Mouse (Mus musculus) layer of hippocampus, adult 2 months (tissue): ENCODE measurements around the gene Iqcn. TPM values are rescaled to one million over a fixed set of nuclear protein-coding genes. Genes with fewer than 3 reads are reported as not detected.

ENCODE experiments used
- DNase-seq, 2 experiments: peaks; one replicate each; pipeline ENCODE4 v3.0.0; 2022; ENCODE audit warnings: low spot score in 2 of 2
- H3K27ac ChIP-seq: fragments of 200-600 bp; 2 replicates; pipeline ENCODE4 v1.8.1; 2022
- H3K4me3 ChIP-seq: fragments of 200-600 bp; 2 replicates; pipeline ENCODE4 v1.8.1; 2022; ENCODE audit warnings: mild to moderate bottlenecking
- CTCF ChIP-seq: fragments of 200-600 bp; conservative IDR thresholded peaks from 2 replicates; pipeline ENCODE4 v1.8.1; 2022; ENCODE audit warnings: antibody characterized with exemption, mild to moderate bottlenecking, moderate library complexity
- total RNA-seq, 2 experiments: library from RNA; stranded (reverse); gene quantifications; 2 replicates each; pipeline ENCODE4 v1.2.3; 2021

Gene Iqcn
- total RNA-seq, 2 experiments from 2014 or later, result 0.07 to 0.08 TPM

DNA sequence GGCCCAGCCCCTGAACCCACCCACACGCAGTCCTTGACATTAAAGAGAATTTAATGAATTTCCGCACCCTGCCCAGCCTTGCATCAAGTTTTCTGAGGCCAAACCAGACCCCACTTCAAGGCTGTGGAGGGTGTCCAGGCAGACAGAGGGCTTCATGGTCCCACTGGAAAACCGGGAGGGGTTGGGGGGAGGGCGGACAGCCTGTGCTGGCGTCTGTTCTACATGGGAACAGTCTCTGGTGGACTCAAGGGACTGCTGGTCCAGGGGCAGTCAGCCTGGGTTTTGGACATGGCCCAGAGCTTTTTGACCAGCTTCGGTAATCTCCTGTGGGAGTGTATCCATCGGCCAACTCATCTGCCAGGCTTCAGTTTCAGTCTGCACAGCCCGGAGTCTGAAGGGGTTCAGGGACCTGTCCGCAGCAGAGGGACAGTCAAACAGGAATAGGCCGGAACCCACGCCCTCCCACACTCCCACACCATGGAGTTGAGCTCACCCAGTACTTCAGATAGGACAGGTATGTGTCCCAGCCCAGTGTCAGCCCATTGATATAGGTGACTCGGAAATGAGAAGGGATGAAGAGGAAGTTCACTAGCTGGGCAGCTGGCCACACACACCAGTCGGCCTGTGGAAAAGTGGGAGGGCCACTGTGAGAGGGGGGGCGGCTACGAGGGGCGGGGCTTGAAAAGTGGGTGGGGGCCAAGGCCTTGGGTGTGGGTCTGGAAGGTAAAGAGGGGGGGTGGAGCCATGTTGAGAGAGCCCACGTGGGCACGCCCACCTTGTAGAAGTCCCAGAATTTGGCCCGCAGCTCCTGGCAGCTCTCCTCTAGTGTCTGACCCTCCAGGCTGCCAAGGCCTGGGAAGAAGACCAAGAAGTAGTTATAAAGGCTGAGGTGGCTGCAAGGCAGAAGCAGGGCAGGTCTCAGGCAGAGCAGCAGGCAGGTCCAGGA, 55.6 kb downstream of the Iqcn start:
- TF ChIP-seq CTCF, result no peak
- peak overlapping the region; percentile 94; the same call in 1 of the 2 replicates for H3K27ac ChIP-seq
- H3K4me3 ChIP-seq, result peak overlapping the region; percentile 92
- DNase-seq, result peak in 1 of 2 experiments; percentile 39

DNA sequence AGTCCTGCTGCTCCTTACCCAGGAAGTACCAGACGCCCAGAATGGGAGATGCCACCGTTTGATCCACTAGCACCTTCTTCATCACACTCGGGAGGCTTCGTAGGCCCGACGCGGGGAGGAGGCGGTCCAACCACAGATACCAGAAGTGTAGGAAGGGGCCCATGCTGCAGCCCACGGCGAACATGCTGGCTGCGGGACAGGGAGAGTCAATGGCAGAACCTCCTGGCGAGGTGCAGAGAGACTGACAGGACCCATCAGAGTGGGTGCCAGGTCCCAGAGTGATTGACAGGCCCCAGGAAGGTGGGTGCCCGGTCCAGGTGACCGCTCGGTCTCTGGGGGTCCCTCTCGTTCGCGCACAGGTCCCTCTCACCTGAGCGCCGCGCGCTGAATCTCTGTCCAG, 57.1 kb downstream of the Iqcn start:
- peak overlapping the region; percentile 92 for H3K4me3 ChIP-seq
- TF ChIP-seq CTCF, result no peak
- peak overlapping the region; percentile 94 for H3K27ac ChIP-seq
- DNase-seq, result peak in 1 of 2 experiments; percentile 39

DNA sequence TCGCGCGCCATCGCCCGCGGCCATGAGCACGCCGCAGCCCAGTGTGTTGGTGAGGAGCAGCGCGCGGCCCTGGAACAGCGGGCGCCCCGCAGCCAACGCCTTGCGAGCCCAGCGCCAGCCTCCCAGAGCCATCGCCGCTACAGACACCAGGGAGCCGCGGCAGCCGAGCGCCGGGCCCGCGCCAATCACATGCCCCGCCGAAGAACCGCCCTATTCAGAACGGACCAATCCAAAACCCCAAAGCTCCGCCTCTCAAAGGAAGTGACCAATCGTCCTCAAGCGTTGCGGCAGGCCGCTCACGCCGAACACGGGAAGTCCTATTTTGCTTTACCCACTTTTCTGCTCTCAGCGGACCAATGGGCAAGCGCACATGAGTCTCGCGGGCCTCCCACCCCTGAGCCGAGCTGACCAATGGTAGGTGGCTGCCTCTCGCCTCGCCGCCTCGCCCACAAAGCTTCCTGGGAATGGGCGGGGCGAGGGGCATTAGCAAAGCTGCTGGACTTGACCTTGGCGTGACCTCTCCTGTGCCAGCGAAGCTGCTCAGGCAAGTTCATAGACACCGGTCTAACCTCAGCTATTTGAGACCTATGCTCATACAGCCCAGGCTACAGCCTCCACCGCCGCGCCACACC, 57.6 kb downstream of the Iqcn start, which contains the start of gene Mpv17l2:
Mpv17l2 (minus strand) TSS at position 172 of the 632 bp plus-strand sequence.
- Histone ChIP-seq H3K27ac (peak within 1 kb of the TSS; percentile 94), H3K4me3 (peak within 1 kb of the TSS; percentile 92)
- TF ChIP-seq CTCF, result no peak
- peak; percentile 95 to 99 for DNase-seq

- no peak overlapping the region for H3K4me3 ChIP-seq
- TF ChIP-seq CTCF, result no peak
- H3K27ac ChIP-seq, result no peak overlapping the region
- no peak for DNase-seq
These were observed 58.9 kb downstream of the Iqcn start for GRCm38 (mm10) chr8:70762118-70762517.

DNA sequence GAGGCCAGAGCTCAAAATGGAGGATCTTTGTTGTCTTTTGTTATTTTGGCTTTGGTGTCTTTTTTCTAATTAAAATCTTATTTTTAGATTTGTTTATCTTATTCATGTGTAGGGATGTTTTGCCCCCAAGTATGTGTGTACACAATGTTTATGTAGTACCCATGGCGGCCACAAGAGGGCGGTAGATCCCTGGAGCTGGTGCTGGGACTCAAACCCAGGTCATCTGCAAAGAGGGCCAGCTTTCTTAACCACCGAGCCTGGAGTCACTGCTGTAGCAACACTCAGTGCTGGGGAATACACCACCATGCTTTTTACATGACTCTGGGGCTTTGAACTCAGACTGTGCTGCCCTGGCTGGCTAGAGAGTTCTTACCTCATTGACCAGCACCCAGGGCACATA, 60.1 kb downstream of the Iqcn start:
- no peak overlapping the region for H3K27ac ChIP-seq
- H3K4me3 ChIP-seq, result no peak overlapping the region
- TF ChIP-seq CTCF, result peak; percentile 90
- DNase-seq, result peak in 1 of 2 experiments; percentile 62

DNA sequence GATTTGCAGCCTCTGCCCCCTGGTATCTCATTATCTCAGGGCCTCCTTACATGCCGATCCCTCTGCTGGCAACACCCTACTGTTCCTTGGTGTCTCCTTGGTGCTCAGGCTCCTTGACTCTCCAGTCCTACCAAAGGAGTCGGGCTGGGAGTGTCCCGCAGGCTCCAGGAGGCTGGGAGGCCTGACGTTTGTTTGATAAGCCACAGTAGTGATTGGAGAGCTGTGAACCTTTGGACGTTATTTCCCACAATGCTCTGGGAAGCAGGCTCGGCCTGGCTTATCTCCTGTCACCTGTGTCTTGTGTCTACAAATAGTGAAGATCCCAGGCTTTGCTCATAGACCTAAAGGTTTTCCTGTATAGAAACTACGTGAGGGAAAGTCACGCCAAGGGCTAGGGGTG, 60.8 kb downstream of the Iqcn start:
- Histone ChIP-seq H3K4me3 (no peak overlapping the region), H3K27ac (no peak overlapping the region)
- no peak for TF ChIP-seq CTCF
- DNase-seq, result no peak

DNA sequence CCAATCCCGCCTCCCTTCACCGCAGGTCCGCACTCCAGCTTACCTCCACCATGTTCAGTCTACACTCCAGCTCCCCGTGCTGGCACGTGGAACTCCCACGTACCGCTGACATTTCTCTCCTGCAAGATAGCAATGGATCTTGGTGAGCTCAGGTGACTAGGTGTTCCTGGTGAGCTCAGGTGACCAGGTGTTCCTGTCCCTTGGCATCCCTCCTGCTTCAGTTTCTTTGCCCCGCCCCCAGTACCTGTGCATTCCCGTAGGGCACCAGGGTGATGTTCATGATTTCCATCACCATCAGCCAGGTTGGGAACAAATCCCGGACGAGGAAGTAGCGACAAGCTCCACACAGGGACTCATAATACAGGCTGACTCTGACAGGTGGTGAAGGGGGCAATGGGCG, 61.4 kb downstream of the Iqcn start:
- no peak overlapping the region for H3K4me3 ChIP-seq
- H3K27ac ChIP-seq, result no peak overlapping the region
- DNase-seq, result no peak
- TF ChIP-seq CTCF, result no peak

DNA sequence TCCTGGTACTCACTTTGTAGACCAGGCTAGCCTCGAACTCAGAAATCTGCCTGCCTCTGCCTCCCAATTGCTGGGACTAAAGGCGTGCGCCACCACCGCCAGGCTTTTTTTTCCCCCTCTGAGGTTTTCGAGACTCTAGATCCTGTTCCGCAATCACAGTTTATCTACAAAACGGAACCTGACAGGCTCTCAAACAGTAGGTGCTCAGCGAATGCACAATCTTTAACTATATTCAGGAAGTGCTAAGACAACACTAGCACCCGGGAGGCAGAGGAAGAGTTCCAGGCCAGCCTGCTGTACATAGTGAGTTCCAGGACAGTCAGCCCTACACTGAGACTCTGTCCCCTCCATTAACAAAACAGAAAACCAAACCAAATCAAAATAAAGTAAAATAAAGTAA, 62.1 kb downstream of the Iqcn start:
- no peak for TF ChIP-seq CTCF
- H3K4me3 ChIP-seq, result peak overlapping the region; percentile 47; the same call in 1 of the 2 replicates
- H3K27ac ChIP-seq, result peak overlapping the region; percentile 23; the same call in 1 of the 2 replicates
- DNase-seq, result no peak

- Histone ChIP-seq H3K27ac (peak overlapping the region; percentile 23; the same call in 1 of the 2 replicates), H3K4me3 (peak overlapping the region; percentile 47)
- no peak for TF ChIP-seq CTCF
- no peak for DNase-seq
These were observed 62.7 kb downstream of the Iqcn start for GRCm38 (mm10) chr8:70765838-70766570.

DNA sequence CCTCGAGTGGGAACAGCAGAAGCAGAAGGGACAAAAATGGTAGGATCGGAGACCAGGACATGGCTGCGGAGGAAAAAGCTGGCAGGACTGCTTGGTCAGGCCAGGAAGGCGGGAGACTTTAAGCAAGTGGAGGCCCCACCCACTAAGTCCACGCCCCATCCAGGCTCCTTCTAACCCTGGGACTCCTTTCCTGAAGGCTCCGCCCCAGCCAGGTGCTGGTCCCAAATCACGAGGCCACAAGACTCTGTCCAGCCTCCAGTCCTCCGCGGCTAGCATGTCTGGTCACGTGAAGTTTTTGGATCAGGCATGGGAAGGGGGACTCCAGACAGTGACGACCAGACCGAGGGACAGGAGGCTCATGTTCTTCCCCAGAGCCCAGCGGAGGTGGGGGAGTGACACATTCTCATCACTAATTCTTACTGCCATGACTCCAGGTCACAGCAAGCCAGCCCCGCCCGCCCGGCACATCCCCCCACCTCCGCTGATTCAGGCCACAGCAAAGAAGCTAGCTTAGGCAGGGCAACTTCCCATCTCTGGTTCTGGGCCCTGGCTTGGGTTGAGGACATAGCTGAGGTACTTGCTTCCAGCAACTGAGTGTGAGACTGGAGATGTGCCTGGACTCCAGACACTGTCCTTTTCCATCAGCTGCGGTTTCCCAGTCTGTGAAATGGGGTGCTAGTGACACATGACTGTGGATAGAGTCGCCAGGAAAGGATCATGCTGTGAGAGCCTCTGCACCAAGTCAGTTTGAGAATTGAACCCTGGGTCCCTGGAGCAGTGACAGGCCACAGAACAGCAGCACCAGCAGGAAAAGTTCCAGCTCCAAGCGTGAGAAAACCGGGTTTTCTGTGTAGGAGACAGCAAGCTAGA, 63.5 kb downstream of the Iqcn start:
- TF ChIP-seq CTCF, result no peak
- H3K4me3 ChIP-seq, result peak overlapping the region; percentile 47

More for the DNA sequence above, 63.5 kb downstream of the Iqcn start:
- H3K27ac ChIP-seq, result peak overlapping the region; percentile 23; the same call in 1 of the 2 replicates
- no peak for DNase-seq

Other genes with a start within 250 kb of the Iqcn start
- gene Klhl26, start 226.5 kb upstream of the Iqcn start, total RNA-seq, result 10 to 100 TPM; 56.8 to 60.2 TPM
- gene Tmem59l, start 216.1 kb upstream of the Iqcn start, total RNA-seq, result 100 to 1,000 TPM; 321 to 339 TPM
- 10 to 100 TPM; 44.5 to 47.1 TPM for gene Crlf1, start 210.3 kb upstream of the Iqcn start, total RNA-seq
- gene Rex1bd, start 196.7 kb upstream of the Iqcn start, total RNA-seq, result 10 to 100 TPM; 93.9 to 98.1 TPM
- gene Uba52, start 192.7 kb upstream of the Iqcn start, total RNA-seq, result 1,000 to 10,000 TPM in 1 of 2 experiments, 100 to 1,000 TPM in 1; 970 to 1,000 TPM
- gene Fkbp8, start 175.7 kb upstream of the Iqcn start, total RNA-seq, result 100 to 1,000 TPM; 447 to 453 TPM
- gene Kxd1, start 175.5 kb upstream of the Iqcn start, total RNA-seq, result 10 to 100 TPM; 37.2 to 40.7 TPM
- 10 to 100 TPM; 20.5 to 24.4 TPM for gene Ell, start 164.0 kb upstream of the Iqcn start, total RNA-seq
- 10 to 100 TPM; 41.4 to 46.4 TPM for gene Isyna1, start 109.1 kb upstream of the Iqcn start, total RNA-seq
- gene Ssbp4, start 94.6 kb upstream of the Iqcn start, total RNA-seq, result 100 to 1,000 TPM; 274 to 297 TPM
- gene Lrrc25, start 87.3 kb upstream of the Iqcn start, total RNA-seq, result under 1 TPM; 0.54 to 0.97 TPM
- under 1 TPM in 1 of 2 experiments, not detected in 1; 0.25 TPM for gene Gdf15, start 71.0 kb upstream of the Iqcn start, total RNA-seq
- gene Pgpep1, start 43.1 kb upstream of the Iqcn start, total RNA-seq, result 10 to 100 TPM; 25.4 to 29.1 TPM
- gene Lsm4, start 30.2 kb upstream of the Iqcn start, total RNA-seq, result 10 to 100 TPM; 58.2 to 61.8 TPM
- 100 to 1,000 TPM; 165 to 181 TPM for gene Jund, start 4.5 kb upstream of the Iqcn start, total RNA-seq
- gene Gm3336, start 15.1 kb downstream of the Iqcn start, total RNA-seq, result not detected
- gene Pde4c, start 20.3 kb downstream of the Iqcn start, total RNA-seq, result 1 to 10 TPM; 1.4 to 1.5 TPM
- 100 to 1,000 TPM; 775 to 798 TPM for gene Rab3a, start 51.2 kb downstream of the Iqcn start, total RNA-seq
- 10 to 100 TPM; 36.5 to 42.7 TPM for gene Mpv17l2, start 57.5 kb downstream of the Iqcn start, total RNA-seq
- gene Pik3r2, start 73.3 kb downstream of the Iqcn start, total RNA-seq, result 100 to 1,000 TPM; 160 to 169 TPM
- 100 to 1,000 TPM; 468 to 473 TPM for gene Mast3, start 101.6 kb downstream of the Iqcn start, total RNA-seq
- 1 to 10 TPM in 1 of 2 experiments, under 1 TPM in 1; 0.61 to 1.1 TPM for gene Il12rb1, start 105.0 kb downstream of the Iqcn start, total RNA-seq
- gene Arrdc2, start 136.3 kb downstream of the Iqcn start, total RNA-seq, result 10 to 100 TPM; 13.8 to 20.9 TPM
- 10 to 100 TPM; 17.4 to 18.3 TPM for gene Kcnn1, start 159.8 kb downstream of the Iqcn start, total RNA-seq
- 10 to 100 TPM; 82.2 to 88.9 TPM for gene Ccdc124, start 170.5 kb downstream of the Iqcn start, total RNA-seq
- gene Slc5a5, start 189.3 kb downstream of the Iqcn start, total RNA-seq, result 1 to 10 TPM; 5.9 to 8.0 TPM
- 100 to 1,000 TPM; 698 to 704 TPM for gene Rpl18a, start 194.0 kb downstream of the Iqcn start, total RNA-seq
- gene Map1s, start 202.5 kb downstream of the Iqcn start, total RNA-seq, result 10 to 100 TPM; 97.0 to 98.1 TPM